Mouse (Mus musculus) CD4-positive helper T cell, adult 2 months (primary cell): ENCODE results near the gene Cdyl.

Experiments used
- DNase-seq: peaks from one replicate; pipeline ENCODE4 v3.0.0-alpha.2; 2012; ENCODE audit warnings: low read depth, missing footprints, low spot score

Cdyl gene

DNA sequence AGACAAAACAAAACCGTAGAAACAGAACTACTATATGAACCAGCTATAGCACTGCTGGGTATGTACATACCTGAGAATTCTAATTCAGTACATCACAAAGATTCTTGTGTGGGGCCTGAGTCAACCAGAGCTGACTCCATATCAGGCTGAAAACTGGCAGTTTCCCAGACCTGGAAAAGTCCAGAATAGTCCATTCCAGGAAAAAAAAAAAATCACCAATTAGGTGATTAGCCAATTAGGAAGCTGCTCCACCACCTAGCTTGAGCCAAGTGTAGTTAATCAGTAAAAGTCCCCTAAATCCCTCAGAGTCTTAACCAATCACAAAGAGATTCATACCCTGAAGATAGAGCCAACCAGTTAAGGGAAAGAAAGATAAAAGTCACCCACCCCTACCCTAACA, 251.8 kb downstream of the Cdyl start:
- DNase-seq, result no peak
